Mouse (Mus musculus) olfactory bulb, adult 2 months (tissue): ENCODE measurements around the gene Eif1b.

ENCODE experiments used
- CTCF ChIP-seq: fragments of 200-500 bp; IDR thresholded peaks from 2 replicates; pipeline ENCODE4 v1.5.1; 2012; ENCODE audit warnings: low read depth, mild to moderate bottlenecking, low read length, moderate library complexity; ENCODE audit not compliant: insufficient read depth
- POLR2A ChIP-seq: fragments of 200-500 bp; IDR thresholded peaks from 2 replicates; pipeline ENCODE4 v1.6.1; 2012; ENCODE audit warnings: mild to moderate bottlenecking, low read depth, low read length, moderate library complexity; ENCODE audit not compliant: insufficient read depth

DNA sequence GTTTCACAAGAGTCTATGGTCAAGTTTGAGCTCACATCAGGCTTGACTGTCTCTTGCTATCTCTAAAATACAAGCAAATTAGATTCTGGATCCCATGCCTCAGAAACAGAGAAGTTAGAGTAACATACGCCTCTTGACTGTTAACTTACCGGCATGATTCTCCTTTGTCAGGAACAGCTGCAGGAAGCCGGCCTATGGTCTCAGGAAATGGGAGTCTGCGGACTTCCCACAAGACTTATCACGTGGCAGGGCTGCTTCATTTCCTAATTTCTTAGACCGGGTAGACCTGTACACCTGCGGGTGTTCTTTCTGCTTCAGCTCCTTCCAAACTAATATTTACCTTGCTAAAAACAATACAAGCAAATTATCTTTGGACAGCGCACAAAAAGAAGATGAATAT is 24.7 kb downstream of the Eif1b start:
- no peak for TF ChIP-seq CTCF
- no peak for TF ChIP-seq POLR2A
